Mouse (Mus musculus) midbrain, embryonic 15.5 days (tissue): ENCODE measurements around the gene Usp16. TPM values are rescaled to one million over a fixed set of nuclear protein-coding genes. Genes with fewer than 3 reads are reported as not detected.
A peak's percentile ranks its signal among the peaks of the same experiment; 100 is the strongest.

Source experiments
- ATAC-seq: fragments of 200-750 bp; cut with Nextera tagmentation; replicated peaks from 2 replicates; pipeline ENCODE4 v1.8.0; 2017; ENCODE audit warnings: moderate TSS enrichment
- H3K27ac ChIP-seq: fragments of 300-500 bp; sonication (generic); 2 replicates; pipeline ENCODE4 v1.5.1; 2015; ENCODE audit warnings: mild to moderate bottlenecking, inconsistent platforms
- H3K27me3 ChIP-seq: fragments of 300-500 bp; sonication (generic); replicated peaks from 2 replicates; pipeline ENCODE4 v1.6.1; 2015; ENCODE audit warnings: inconsistent platforms
- H3K36me3 ChIP-seq: fragments of 300-500 bp; sonication (generic); replicated peaks from 2 replicates; pipeline ENCODE4 v1.6.1; 2015; ENCODE audit warnings: inconsistent platforms
- H3K4me1 ChIP-seq: fragments of 300-500 bp; sonication (generic); 2 replicates; pipeline ENCODE4 v1.6.1; 2015; ENCODE audit warnings: inconsistent platforms
- H3K4me2 ChIP-seq: fragments of 300-500 bp; sonication (generic); 2 replicates; pipeline ENCODE4 v1.6.1; 2015; ENCODE audit warnings: inconsistent platforms, mild to moderate bottlenecking, moderate library complexity
- H3K4me3 ChIP-seq: fragments of 300-500 bp; sonication (generic); 2 replicates; pipeline ENCODE4 v1.5.1; 2015; ENCODE audit warnings: mild to moderate bottlenecking, inconsistent platforms
- H3K9ac ChIP-seq: fragments of 300-500 bp; sonication (generic); 2 replicates; pipeline ENCODE4 v1.6.1; 2015; ENCODE audit warnings: mild to moderate bottlenecking, inconsistent platforms
- H3K9me3 ChIP-seq: fragments of 300-500 bp; sonication (generic); 2 replicates; pipeline ENCODE4 v1.6.1; 2016; ENCODE audit warnings: inconsistent platforms
- WGBS: fragments of 180-500 bp; shearing (Covaris S2); methylation state at CpG from one replicate; pipeline ENCODE4 v1.1.7; 2015; ENCODE audit warnings: mixed read lengths; 5-methylcytosine and 5-hydroxymethylcytosine counted together
- polyA plus RNA-seq: library from polyadenylated mRNA; unstranded; fragments of >200 nt; fragmentation: Nextera tagmentation; extraction: Ambion mirVana; gene quantifications from 2 replicates; pipeline ENCODE4 v1.2.1, GENCODE M21; 2015

Usp16 gene
- polyA plus RNA-seq, 1 experiment from 2014 or later: 49.8 TPM

- Histone ChIP-seq H3K4me3 (peak overlapping the region; percentile 69), H3K4me1 (peaks cover 17% of the 10 kb centered on the region), H3K27ac (peak overlapping the region; percentile 94), H3K9me3 (no peaks in the 10 kb centered on the region), H3K36me3 (no peaks in the 10 kb centered on the region), H3K4me2 (peak overlapping the region; percentile 65), H3K27me3 (no peaks in the 10 kb centered on the region), H3K9ac (peak overlapping the region; percentile 83)
- WGBS: 26% methylated on average over 9 of the region's 9 CpGs
- ATAC-seq: no peak
Measured at GRCm38 (mm10) chr16:87441089-87441488, 13.4 kb upstream of the Usp16 start.

GRCm38 (mm10) chr16:87442291-87442690 is 12.2 kb upstream of the Usp16 start:
- Histone ChIP-seq H3K4me1 (peaks cover 17% of the 10 kb centered on the region), H3K4me3 (no peak overlapping the region), H3K27me3 (no peaks in the 10 kb centered on the region), H3K36me3 (no peaks in the 10 kb centered on the region), H3K4me2 (no peak overlapping the region), H3K9me3 (no peaks in the 10 kb centered on the region), H3K27ac (no peak overlapping the region), H3K9ac (no peak overlapping the region)
- no peak for ATAC-seq
- 62% methylated on average over 5 of the region's 5 CpGs for WGBS

- Histone ChIP-seq H3K9ac (no peak overlapping the region), H3K4me3 (no peak overlapping the region), H3K36me3 (no peaks in the 10 kb centered on the region), H3K27ac (no peak overlapping the region), H3K27me3 (no peaks in the 10 kb centered on the region), H3K9me3 (no peaks in the 10 kb centered on the region), H3K4me1 (peaks cover 17% of the 10 kb centered on the region), H3K4me2 (no peak overlapping the region)
- no peak for ATAC-seq
Measured at GRCm38 (mm10) chr16:87443245-87443644, 11.3 kb upstream of the Usp16 start.

GRCm38 (mm10) chr16:87444071-87444470 is 10.4 kb upstream of the Usp16 start:
- Histone ChIP-seq H3K36me3 (no peaks in the 10 kb centered on the region), H3K4me2 (no peak overlapping the region), H3K9me3 (no peaks in the 10 kb centered on the region), H3K4me3 (no peak overlapping the region), H3K27ac (no peak overlapping the region), H3K27me3 (no peaks in the 10 kb centered on the region), H3K4me1 (peaks cover 17% of the 10 kb centered on the region), H3K9ac (no peak overlapping the region)
- 48% methylated on average over 1 of the region's 1 CpGs for WGBS
- ATAC-seq: no peak

GRCm38 (mm10) chr16:87445110-87445509 is 9.4 kb upstream of the Usp16 start:
- H3K4me1 ChIP-seq: peaks cover 10% of the 10 kb centered on the region
- no peak for ATAC-seq
- H3K27ac ChIP-seq: no peak overlapping the region
- no peak overlapping the region for H3K4me3 ChIP-seq
- H3K4me2 ChIP-seq: no peak overlapping the region
- H3K9ac ChIP-seq: no peak overlapping the region
- H3K36me3 ChIP-seq: no peaks in the 10 kb centered on the region
- no peaks in the 10 kb centered on the region for H3K27me3 ChIP-seq
- H3K9me3 ChIP-seq: no peaks in the 10 kb centered on the region

- H3K9ac ChIP-seq: no peak overlapping the region
- no peak overlapping the region for H3K4me3 ChIP-seq
- 95% methylated on average over 3 of the region's 3 CpGs for WGBS
- no peaks in the 10 kb centered on the region for H3K27me3 ChIP-seq
- peaks cover 10% of the 10 kb centered on the region for H3K4me1 ChIP-seq
- no peaks in the 10 kb centered on the region for H3K9me3 ChIP-seq
- ATAC-seq: no peak
- no peak overlapping the region for H3K27ac ChIP-seq
- H3K36me3 ChIP-seq: no peaks in the 10 kb centered on the region
- H3K4me2 ChIP-seq: no peak overlapping the region
Measured at GRCm38 (mm10) chr16:87445528-87445927, 9.0 kb upstream of the Usp16 start.

- Histone ChIP-seq H3K4me2 (no peak overlapping the region), H3K27ac (no peak overlapping the region), H3K9ac (no peak overlapping the region), H3K36me3 (no peaks in the 10 kb centered on the region), H3K27me3 (no peaks in the 10 kb centered on the region), H3K9me3 (no peaks in the 10 kb centered on the region), H3K4me1 (peaks cover 20% of the 10 kb centered on the region), H3K4me3 (no peak overlapping the region)
- whole genome bisulfite sequencing: 92% methylated on average over 2 of the region's 2 CpGs
- ATAC-seq: no peak
Measured at GRCm38 (mm10) chr16:87453226-87453625, 1.3 kb upstream of the Usp16 start.

- ATAC-seq: no peak; the same call in 1 of the 2 replicates
- H3K27me3 ChIP-seq: no peaks in the 10 kb centered on the region
- H3K4me1 ChIP-seq: peaks cover 20% of the 10 kb centered on the region
- H3K4me2 ChIP-seq: peak overlapping the region; percentile 61
- peak overlapping the region; percentile 76 for H3K27ac ChIP-seq
- WGBS: 2% methylated on average over 38 of the region's 38 CpGs
- peak overlapping the region; percentile 70 for H3K9ac ChIP-seq
- peak overlapping the region; percentile 64 for H3K4me3 ChIP-seq
- H3K9me3 ChIP-seq: no peaks in the 10 kb centered on the region
- no peaks in the 10 kb centered on the region; the same call in 1 of the 2 replicates for H3K36me3 ChIP-seq
Measured at GRCm38 (mm10) chr16:87455180-87455611, 693 bp downstream of the Usp16 start.

- 98% methylated on average over 3 of the region's 3 CpGs for WGBS
- no peak overlapping the region for H3K4me3 ChIP-seq
- H3K4me2 ChIP-seq: no peak overlapping the region
- no peaks in the 10 kb centered on the region for H3K9me3 ChIP-seq
- H3K4me1 ChIP-seq: peaks cover 20% of the 10 kb centered on the region
- peaks cover 3% of the 10 kb centered on the region; the same call in 1 of the 2 replicates for H3K36me3 ChIP-seq
- ATAC-seq: no peak
- no peak overlapping the region for H3K9ac ChIP-seq
- H3K27ac ChIP-seq: no peak overlapping the region
- no peaks in the 10 kb centered on the region for H3K27me3 ChIP-seq
Measured at GRCm38 (mm10) chr16:87458752-87459151, 4.2 kb downstream of the Usp16 start.

GRCm38 (mm10) chr16:87470579-87470978 is 16.1 kb downstream of the Usp16 start:
- H3K4me1 ChIP-seq: no peaks in the 10 kb centered on the region
- no peak for ATAC-seq
- H3K4me3 ChIP-seq: no peak overlapping the region
- H3K4me2 ChIP-seq: no peak overlapping the region
- no peak overlapping the region for H3K27ac ChIP-seq
- no peaks in the 10 kb centered on the region for H3K27me3 ChIP-seq
- H3K9ac ChIP-seq: no peak overlapping the region
- no peaks in the 10 kb centered on the region for H3K9me3 ChIP-seq
- 93% methylated on average over 4 of the region's 4 CpGs for WGBS
- peaks cover 66% of the 10 kb centered on the region for H3K36me3 ChIP-seq

- Histone ChIP-seq H3K9ac (no peak overlapping the region), H3K36me3 (peaks cover 79% of the 10 kb centered on the region), H3K4me1 (no peaks in the 10 kb centered on the region), H3K9me3 (no peaks in the 10 kb centered on the region), H3K4me2 (no peak overlapping the region), H3K4me3 (no peak overlapping the region), H3K27me3 (no peaks in the 10 kb centered on the region), H3K27ac (no peak overlapping the region)
- WGBS: 94% methylated on average over 5 of the region's 5 CpGs
- ATAC-seq: no peak
Measured at GRCm38 (mm10) chr16:87484367-87484766, 29.9 kb downstream of the Usp16 start.

- 97% methylated on average over 5 of the region's 5 CpGs for WGBS
- ATAC-seq: no peak
- no peaks in the 10 kb centered on the region for H3K9me3 ChIP-seq
- H3K27me3 ChIP-seq: no peaks in the 10 kb centered on the region
- peaks cover 92% of the 10 kb centered on the region for H3K36me3 ChIP-seq
- no peak overlapping the region for H3K4me2 ChIP-seq
- no peak overlapping the region for H3K9ac ChIP-seq
- H3K4me1 ChIP-seq: no peaks in the 10 kb centered on the region
- H3K4me3 ChIP-seq: no peak overlapping the region
- no peak overlapping the region for H3K27ac ChIP-seq
Measured at GRCm38 (mm10) chr16:87486739-87487138, 32.2 kb downstream of the Usp16 start.

- Histone ChIP-seq H3K4me3 (no peak overlapping the region), H3K9ac (no peak overlapping the region)
Measured at GRCm38 (mm10) chr16:87488605-87489004, 34.1 kb downstream of the Usp16 start.

More at GRCm38 (mm10) chr16:87488605-87489004, 34.1 kb downstream of the Usp16 start:
- Histone ChIP-seq H3K36me3 (peaks cover 84% of the 10 kb centered on the region), H3K27ac (no peak overlapping the region), H3K4me1 (no peaks in the 10 kb centered on the region), H3K27me3 (no peaks in the 10 kb centered on the region), H3K9me3 (no peaks in the 10 kb centered on the region), H3K4me2 (no peak overlapping the region)
- WGBS: 81% methylated on average over 2 of the region's 2 CpGs
- ATAC-seq: no peak
